Mouse (Mus musculus) CH12.LX (cell line): Measurements from ENCODE around the gene Prr27.

Experiments
- CTCF ChIP-seq, 2 experiments: IDR thresholded peaks in 1 of 2; conservative IDR thresholded peaks in 1 of 2; 2 replicates each; pipeline ENCODE4 v1.5.1; 2011 to 2012; ENCODE audit warnings: low read depth in 2 of 2, low read length in 2 of 2, improper control_type of control experiment in 1 of 2, inconsistent platforms in 1 of 2, mild to moderate bottlenecking in 1 of 2, moderate library complexity in 1 of 2
- EP300 ChIP-seq: IDR thresholded peaks from 2 replicates; pipeline ENCODE4 v1.6.1; 2011; ENCODE audit warnings: low read length, improper control_type of control experiment
- GABPA ChIP-seq: IDR thresholded peaks from 2 replicates; pipeline ENCODE4 v1.6.1; 2012; ENCODE audit warnings: low read depth, low read length, improper control_type of control experiment, inconsistent platforms; ENCODE audit not compliant: insufficient replicate concordance
- MAX ChIP-seq: IDR thresholded peaks from 2 replicates; pipeline ENCODE4 v1.6.1; 2011; ENCODE audit warnings: low read length, improper control_type of control experiment
- NELFE ChIP-seq: IDR thresholded peaks from 2 replicates; pipeline ENCODE4 v1.6.1; 2011; ENCODE audit warnings: low read depth, low read length, improper control_type of control experiment
- POLR2A ChIP-seq: IDR thresholded peaks from 2 replicates; pipeline ENCODE4 v1.6.1; 2011; ENCODE audit warnings: low read depth, mild to moderate bottlenecking, improper control_type of control experiment, low read length
- UBTF ChIP-seq: IDR thresholded peaks from 2 replicates; pipeline ENCODE4 v1.6.1; 2012; ENCODE audit warnings: low read depth, mild to moderate bottlenecking, inconsistent platforms, low read length, improper control_type of control experiment, moderate library complexity
- ZMIZ1 ChIP-seq: IDR thresholded peaks from 2 replicates; pipeline ENCODE4 v1.6.1; 2012; ENCODE audit warnings: low read depth, mild to moderate bottlenecking, inconsistent platforms, low read length, improper control_type of control experiment
- ZNF384 ChIP-seq: IDR thresholded peaks from 2 replicates; pipeline ENCODE4 v1.6.1; 2012; ENCODE audit warnings: low read depth, low read length, improper control_type of control experiment, inconsistent platforms

DNA sequence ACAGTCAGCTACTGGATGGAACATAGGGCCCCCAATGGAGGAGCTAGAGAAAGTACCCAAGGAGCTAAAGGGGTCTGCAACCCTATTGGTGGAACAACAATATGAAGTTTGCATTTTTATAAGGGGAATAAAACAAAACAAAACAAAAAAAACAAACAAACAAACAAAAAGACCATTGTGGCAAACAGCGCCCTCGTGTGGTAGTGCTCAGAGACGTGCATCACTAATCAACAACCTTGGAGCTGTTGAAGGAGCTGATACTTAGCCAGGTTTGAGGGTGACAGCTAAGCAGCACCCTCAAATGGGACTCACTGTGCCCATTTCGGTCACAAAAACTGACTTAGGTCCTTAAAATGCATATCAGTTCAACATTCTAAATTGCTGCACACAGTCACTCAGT lies 45.9 kb downstream of the Prr27 start:
- peak; percentile 65 to 68 for TF ChIP-seq CTCF (conservative IDR thresholded peaks at IDR 0.05 in 1 of 2, IDR thresholded peaks at IDR 0.05 in 1 of 2; ENCODE audit: low read depth in 2 of 2, low read length in 2 of 2)
- TF ChIP-seq NELFE, result no peak
- no peak for TF ChIP-seq EP300
- no peak for TF ChIP-seq POLR2A
- no peak for TF ChIP-seq UBTF
- TF ChIP-seq GABPA, result no peak
- TF ChIP-seq MAX, result no peak
- TF ChIP-seq ZMIZ1, result no peak
- no peak for TF ChIP-seq ZNF384
